Mouse (Mus musculus): ENCODE measurements around the gene Lonrf2. TPM values are rescaled to one million over a fixed set of nuclear protein-coding genes. Genes with fewer than 3 reads are reported as not detected.
A peak's percentile ranks its signal among the peaks of the same experiment; 100 is the strongest.

Lonrf2 gene
- polyA plus RNA-seq, 1 experiment, result 0.28 TPM

GRCm38 (mm10) chr1:38839944-38840343 is 3.4 kb upstream of the Lonrf2 start:
- H3K27ac ChIP-seq (ENCODE audit: control insufficient read depth, insufficient read depth, low read depth, low read length), result no peak overlapping the region
- H3K27me3 ChIP-seq (ENCODE audit: control insufficient read depth, insufficient read depth, low read length), result no peaks in the 10 kb centered on the region

GRCm38 (mm10) chr1:38835568-38836476 is 689 bp downstream of the Lonrf2 start:
- peaks cover 8% of the 10 kb centered on the region for H3K4me1 ChIP-seq (ENCODE audit: control insufficient read depth, insufficient read depth, low read length)
- no peaks in the 10 kb centered on the region for H3K27me3 ChIP-seq (ENCODE audit: control insufficient read depth, insufficient read depth, low read length)
- H3K4me3 ChIP-seq (ENCODE audit: control insufficient read depth, low read depth, low read length), result peak overlapping the region; percentile 57
- no peaks in the 10 kb centered on the region for H3K36me3 ChIP-seq (ENCODE audit: control insufficient read depth, insufficient read depth, low read length)
- TF ChIP-seq POLR2A (IDR thresholded peaks at IDR 0.05; ENCODE audit: control insufficient read depth, low read depth, low read length) (no peak), CTCF (IDR thresholded peaks at IDR 0.05; ENCODE audit: control insufficient read depth, insufficient read depth, insufficient replicate concordance, low read depth, low read length) (no peak)
- no peak overlapping the region for H3K27ac ChIP-seq (ENCODE audit: control insufficient read depth, insufficient read depth, low read depth, low read length)

More at GRCm38 (mm10) chr1:38839944-38840343, 3.4 kb upstream of the Lonrf2 start:
- H3K4me3 ChIP-seq (ENCODE audit: control insufficient read depth, low read depth, low read length), result no peak overlapping the region
- H3K4me1 ChIP-seq (ENCODE audit: control insufficient read depth, insufficient read depth, low read length), result peaks cover 8% of the 10 kb centered on the region
- no peaks in the 10 kb centered on the region for H3K36me3 ChIP-seq (ENCODE audit: control insufficient read depth, insufficient read depth, low read length)
- no peak for TF ChIP-seq POLR2A (IDR thresholded peaks at IDR 0.05; ENCODE audit: control insufficient read depth, low read depth, low read length)
- no peak for TF ChIP-seq CTCF (IDR thresholded peaks at IDR 0.05; ENCODE audit: control insufficient read depth, insufficient read depth, insufficient replicate concordance, low read depth, low read length)

GRCm38 (mm10) chr1:38834899-38835298 is 1.6 kb downstream of the Lonrf2 start:
- H3K27me3 ChIP-seq (ENCODE audit: control insufficient read depth, insufficient read depth, low read length), result no peaks in the 10 kb centered on the region
- H3K4me1 ChIP-seq (ENCODE audit: control insufficient read depth, insufficient read depth, low read length), result peaks cover 8% of the 10 kb centered on the region
- no peaks in the 10 kb centered on the region for H3K36me3 ChIP-seq (ENCODE audit: control insufficient read depth, insufficient read depth, low read length)
- no peak overlapping the region for H3K27ac ChIP-seq (ENCODE audit: control insufficient read depth, insufficient read depth, low read depth, low read length)
- TF ChIP-seq CTCF (IDR thresholded peaks at IDR 0.05; ENCODE audit: control insufficient read depth, insufficient read depth, insufficient replicate concordance, low read depth, low read length) (no peak), POLR2A (IDR thresholded peaks at IDR 0.05; ENCODE audit: control insufficient read depth, low read depth, low read length) (no peak)
- H3K4me3 ChIP-seq (ENCODE audit: control insufficient read depth, low read depth, low read length), result no peak overlapping the region

GRCm38 (mm10) chr1:38824926-38825325 is 11.6 kb downstream of the Lonrf2 start:
- H3K4me1 ChIP-seq (ENCODE audit: control insufficient read depth, insufficient read depth, low read length), result no peaks in the 10 kb centered on the region
- H3K36me3 ChIP-seq (ENCODE audit: control insufficient read depth, insufficient read depth, low read length), result no peaks in the 10 kb centered on the region
- H3K4me3 ChIP-seq (ENCODE audit: control insufficient read depth, low read depth, low read length), result no peak overlapping the region
- no peaks in the 10 kb centered on the region for H3K27me3 ChIP-seq (ENCODE audit: control insufficient read depth, insufficient read depth, low read length)
- TF ChIP-seq POLR2A (IDR thresholded peaks at IDR 0.05; ENCODE audit: control insufficient read depth, low read depth, low read length) (no peak), CTCF (IDR thresholded peaks at IDR 0.05; ENCODE audit: control insufficient read depth, insufficient read depth, insufficient replicate concordance, low read depth, low read length) (no peak)
- H3K27ac ChIP-seq (ENCODE audit: control insufficient read depth, insufficient read depth, low read depth, low read length), result no peak overlapping the region

- H3K36me3 ChIP-seq (ENCODE audit: control insufficient read depth, insufficient read depth, low read length), result no peaks in the 10 kb centered on the region
- H3K4me1 ChIP-seq (ENCODE audit: control insufficient read depth, insufficient read depth, low read length), result no peaks in the 10 kb centered on the region
- no peak overlapping the region for H3K27ac ChIP-seq (ENCODE audit: control insufficient read depth, insufficient read depth, low read depth, low read length)
- no peak overlapping the region for H3K4me3 ChIP-seq (ENCODE audit: control insufficient read depth, low read depth, low read length)
- TF ChIP-seq POLR2A (IDR thresholded peaks at IDR 0.05; ENCODE audit: control insufficient read depth, low read depth, low read length) (no peak), CTCF (IDR thresholded peaks at IDR 0.05; ENCODE audit: control insufficient read depth, insufficient read depth, insufficient replicate concordance, low read depth, low read length) (no peak)
- no peaks in the 10 kb centered on the region for H3K27me3 ChIP-seq (ENCODE audit: control insufficient read depth, insufficient read depth, low read length)
These were observed 12.7 kb downstream of the Lonrf2 start for GRCm38 (mm10) chr1:38823851-38824250.

GRCm38 (mm10) chr1:38819691-38820090 is 16.8 kb downstream of the Lonrf2 start:
- Histone ChIP-seq H3K36me3 (ENCODE audit: control insufficient read depth, insufficient read depth, low read length) (no peaks in the 10 kb centered on the region), H3K27ac (ENCODE audit: control insufficient read depth, insufficient read depth, low read depth, low read length) (no peak overlapping the region), H3K4me3 (ENCODE audit: control insufficient read depth, low read depth, low read length) (no peak overlapping the region), H3K27me3 (ENCODE audit: control insufficient read depth, insufficient read depth, low read length) (no peaks in the 10 kb centered on the region), H3K4me1 (ENCODE audit: control insufficient read depth, insufficient read depth, low read length) (no peaks in the 10 kb centered on the region)
- TF ChIP-seq POLR2A (IDR thresholded peaks at IDR 0.05; ENCODE audit: control insufficient read depth, low read depth, low read length) (no peak), CTCF (IDR thresholded peaks at IDR 0.05; ENCODE audit: control insufficient read depth, insufficient read depth, insufficient replicate concordance, low read depth, low read length) (no peak)

- Histone ChIP-seq H3K27me3 (ENCODE audit: control insufficient read depth, insufficient read depth, low read length) (no peaks in the 10 kb centered on the region), H3K4me1 (ENCODE audit: control insufficient read depth, insufficient read depth, low read length) (no peaks in the 10 kb centered on the region), H3K36me3 (ENCODE audit: control insufficient read depth, insufficient read depth, low read length) (no peaks in the 10 kb centered on the region), H3K27ac (ENCODE audit: control insufficient read depth, insufficient read depth, low read depth, low read length) (no peak overlapping the region), H3K4me3 (ENCODE audit: control insufficient read depth, low read depth, low read length) (no peak overlapping the region)
- no peak for TF ChIP-seq CTCF (IDR thresholded peaks at IDR 0.05; ENCODE audit: control insufficient read depth, insufficient read depth, insufficient replicate concordance, low read depth, low read length)
- no peak for TF ChIP-seq POLR2A (IDR thresholded peaks at IDR 0.05; ENCODE audit: control insufficient read depth, low read depth, low read length)
These were observed 18.8 kb downstream of the Lonrf2 start for GRCm38 (mm10) chr1:38817671-38818070.

Measured in testis, adult 2 months (tissue).